Mouse (Mus musculus) forebrain, embryonic 15.5 days (tissue): Measurements from ENCODE around the gene Tcf25. TPM values are rescaled to one million over a fixed set of nuclear protein-coding genes. Genes with fewer than 3 reads are reported as not detected.
A peak's percentile ranks its signal among the peaks of the same experiment; 100 is the strongest.
"Not testable (repeated sequence)": the region's sequence is repeated elsewhere in the genome, so short reads cannot be mapped to it uniquely, and the experiment has no call there.

Experiments used
- ATAC-seq: fragments of 200-750 bp; cut with Nextera tagmentation; replicated peaks from 2 replicates; pipeline ENCODE4 v1.8.0; 2017; ENCODE audit warnings: mild to moderate bottlenecking, moderate TSS enrichment, moderate library complexity
- H3K27ac ChIP-seq: fragments of 300-500 bp; sonication (generic); replicated peaks from 2 replicates; pipeline ENCODE4 v1.5.1; 2015; ENCODE audit warnings: mild to moderate bottlenecking, inconsistent platforms
- H3K27me3 ChIP-seq: fragments of 300-500 bp; sonication (generic); 2 replicates; pipeline ENCODE4 v1.6.1; 2015; ENCODE audit warnings: inconsistent platforms
- H3K36me3 ChIP-seq: fragments of 300-500 bp; sonication (generic); 2 replicates; pipeline ENCODE4 v1.6.1; 2015; ENCODE audit warnings: mild to moderate bottlenecking, inconsistent platforms
- H3K4me1 ChIP-seq: fragments of 300-500 bp; sonication (generic); 2 replicates; pipeline ENCODE4 v1.6.1; 2015; ENCODE audit warnings: inconsistent platforms
- H3K4me2 ChIP-seq: fragments of 300-500 bp; sonication (generic); replicated peaks from 2 replicates; pipeline ENCODE4 v1.6.1; 2015; ENCODE audit warnings: mild to moderate bottlenecking, inconsistent platforms
- H3K4me3 ChIP-seq: fragments of 300-500 bp; sonication (generic); 2 replicates; pipeline ENCODE4 v1.5.1; 2015; ENCODE audit warnings: mild to moderate bottlenecking, inconsistent platforms
- H3K9ac ChIP-seq: fragments of 300-500 bp; sonication (generic); replicated peaks from 2 replicates; pipeline ENCODE4 v1.6.1; 2015; ENCODE audit warnings: mild to moderate bottlenecking, inconsistent platforms
- H3K9me3 ChIP-seq: fragments of 300-500 bp; sonication (generic); 2 replicates; pipeline ENCODE4 v1.6.1; 2016; ENCODE audit warnings: inconsistent platforms
- WGBS: fragments of 180-500 bp; shearing (Covaris S2); methylation state at CpG from one replicate; pipeline ENCODE4 v1.1.7; 2015; ENCODE audit warnings: mixed read lengths; 5-methylcytosine and 5-hydroxymethylcytosine counted together
- polyA plus RNA-seq: library from polyadenylated mRNA; unstranded; fragments of >200 nt; fragmentation: Nextera tagmentation; extraction: Ambion mirVana; gene quantifications from 2 replicates; pipeline ENCODE4 v1.2.1, GENCODE M21; 2015

Gene Tcf25
- polyA plus RNA-seq, 1 experiment from 2014 or later: 259 TPM

DNA sequence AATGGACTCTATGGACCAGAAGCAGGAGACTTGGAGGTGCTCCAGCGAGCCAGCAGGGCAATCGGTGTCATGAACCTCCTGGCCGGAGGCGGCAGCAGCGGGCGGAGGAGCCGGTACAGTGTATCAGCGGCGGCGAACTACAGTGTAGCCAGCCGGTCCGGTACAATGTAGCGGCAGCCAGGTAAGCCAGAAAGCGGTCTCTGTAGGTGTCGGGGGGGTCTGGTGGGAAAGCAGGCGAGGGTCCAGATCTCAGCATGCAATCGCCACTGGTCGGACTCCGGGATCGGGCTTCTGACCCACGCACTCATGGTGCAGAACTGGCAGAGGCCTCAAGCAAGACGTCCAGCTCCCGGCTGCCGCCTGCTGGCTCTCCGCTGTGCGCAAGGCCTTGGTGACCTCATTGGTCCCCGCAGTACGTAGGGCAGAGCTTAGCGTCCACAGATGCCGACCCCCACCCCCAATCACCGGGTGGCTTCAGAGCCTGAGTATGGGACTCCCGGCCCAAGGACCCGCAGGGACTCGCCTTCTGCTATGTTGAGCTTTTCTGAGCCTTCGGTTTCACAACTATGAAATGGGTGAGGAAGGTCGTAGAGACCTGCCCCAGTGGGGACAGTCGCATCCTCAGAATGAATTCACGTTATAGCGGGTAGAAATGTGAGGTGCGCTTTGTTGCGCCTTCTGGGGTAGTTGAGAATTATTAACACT lies 69.5 kb downstream of the Tcf25 start:
- peak; percentile 94 for ATAC-seq
- Histone ChIP-seq H3K4me2 (peak overlapping the region; percentile 63), H3K9ac (peak overlapping the region; percentile 85), H3K4me3 (peak overlapping the region; percentile 71), H3K9me3 (no peaks in the 10 kb centered on the region), H3K36me3 (no peaks in the 10 kb centered on the region), H3K27me3 (no peaks in the 10 kb centered on the region), H3K27ac (peak overlapping the region; percentile 77), H3K4me1 (peaks cover 12% of the 10 kb centered on the region)
- WGBS: under 1% methylated on average over 41 of the region's 41 CpGs

DNA sequence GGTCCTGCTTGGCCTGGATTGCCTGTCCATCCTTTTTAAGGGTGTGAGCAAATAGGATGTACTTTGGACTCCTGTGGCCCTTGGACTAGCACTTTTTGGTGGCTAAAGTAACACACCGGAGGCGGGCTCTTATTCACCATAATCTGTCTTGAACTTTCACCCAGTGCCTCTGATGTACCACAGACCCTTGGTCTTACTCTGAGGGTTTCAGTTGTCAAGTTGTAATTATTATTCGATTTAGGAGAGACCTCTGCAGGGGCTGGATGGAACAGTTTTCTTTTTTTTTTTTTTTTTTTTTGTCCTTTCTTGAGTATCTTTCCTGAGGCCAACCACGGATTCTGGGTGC lies 70.0 kb downstream of the Tcf25 start:
- peak overlapping the region; percentile 85 for H3K9ac ChIP-seq
- no peaks in the 10 kb centered on the region for H3K27me3 ChIP-seq
- H3K4me3 ChIP-seq: peak overlapping the region; percentile 71
- whole genome bisulfite sequencing: 23% methylated on average over 4 of the region's 4 CpGs
- no peaks in the 10 kb centered on the region for H3K36me3 ChIP-seq
- H3K4me2 ChIP-seq: peak overlapping the region; percentile 63
- ATAC-seq: no peak
- H3K27ac ChIP-seq: peak overlapping the region; percentile 77
- peaks cover 12% of the 10 kb centered on the region for H3K4me1 ChIP-seq
- no peaks in the 10 kb centered on the region for H3K9me3 ChIP-seq

DNA sequence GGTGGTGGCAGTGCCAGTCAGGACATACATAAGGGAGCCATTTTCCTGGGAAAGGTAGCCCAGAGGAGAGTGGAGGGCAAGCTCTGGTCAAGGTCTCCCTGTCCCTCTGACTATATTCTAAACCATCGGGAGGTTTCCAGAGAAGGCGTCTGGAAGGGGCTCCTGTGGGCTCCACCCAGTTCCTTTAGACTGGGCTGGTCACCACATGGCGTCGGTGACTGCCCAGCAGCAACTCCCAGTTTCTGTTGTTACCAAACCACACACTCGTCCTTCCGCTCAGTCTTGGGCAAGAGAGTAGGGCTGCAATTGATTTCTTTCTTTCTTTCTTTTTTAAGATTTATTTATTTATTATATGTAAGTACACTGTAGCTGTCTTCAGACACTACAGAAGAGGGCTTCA lies 70.6 kb downstream of the Tcf25 start:
- Histone ChIP-seq H3K36me3 (no peaks in the 10 kb centered on the region), H3K9ac (no peak overlapping the region), H3K4me2 (peak overlapping the region; percentile 63; the same call in 1 of the 2 replicates), H3K9me3 (no peaks in the 10 kb centered on the region), H3K4me3 (no peak overlapping the region), H3K4me1 (peaks cover 12% of the 10 kb centered on the region), H3K27ac (no peak overlapping the region), H3K27me3 (no peaks in the 10 kb centered on the region)
- no peak for ATAC-seq
- WGBS: 90% methylated on average over 6 of the region's 6 CpGs

DNA sequence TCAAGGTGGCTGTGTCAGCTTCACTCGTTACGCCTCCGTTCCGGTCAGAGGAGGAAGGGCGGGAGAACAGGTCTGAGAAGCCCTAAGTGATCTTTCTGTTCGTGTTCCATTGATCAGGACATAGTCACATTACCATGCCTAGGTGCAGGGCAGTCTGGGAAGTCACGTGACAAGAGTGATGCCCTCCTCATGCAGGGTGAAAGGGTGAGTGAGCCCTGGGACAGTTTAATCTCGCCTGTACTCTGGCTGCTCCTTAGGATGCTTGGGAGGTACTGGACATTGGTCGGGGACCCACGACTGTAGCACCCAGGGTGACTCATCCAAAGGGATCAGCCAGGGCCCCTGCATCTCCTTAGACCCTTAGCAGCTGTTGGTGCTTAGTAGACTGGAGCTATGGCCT lies 72.4 kb downstream of the Tcf25 start:
- peaks cover 5% of the 10 kb centered on the region; the same call in 1 of the 2 replicates for H3K36me3 ChIP-seq
- no peaks in the 10 kb centered on the region for H3K27me3 ChIP-seq
- no peaks in the 10 kb centered on the region for H3K9me3 ChIP-seq
- no peak overlapping the region for H3K9ac ChIP-seq
- peaks cover 12% of the 10 kb centered on the region for H3K4me1 ChIP-seq
- H3K4me3 ChIP-seq: no peak overlapping the region
- WGBS: 88% methylated on average over 10 of the region's 10 CpGs
- H3K27ac ChIP-seq: no peak overlapping the region
- no peak overlapping the region for H3K4me2 ChIP-seq
- no peak for ATAC-seq

DNA sequence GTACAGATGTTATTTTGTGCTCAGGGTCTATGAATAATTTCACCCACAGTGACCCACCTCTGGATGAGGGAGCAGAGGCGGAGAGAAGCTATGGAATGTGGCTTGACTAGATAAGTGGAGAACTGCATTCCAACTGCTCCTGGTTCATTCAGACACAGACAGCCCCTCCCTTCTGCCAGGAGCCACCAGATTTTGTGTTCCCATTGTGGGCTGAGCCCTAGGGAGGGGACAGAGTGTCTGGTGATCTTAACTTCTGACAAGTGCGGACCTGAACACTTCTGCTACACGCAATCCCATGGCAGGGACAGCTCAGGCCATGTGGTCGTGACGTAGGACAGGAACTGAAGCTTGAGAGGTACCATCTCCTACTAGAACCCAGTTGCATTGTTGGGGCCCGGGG lies 73.2 kb downstream of the Tcf25 start:
- Histone ChIP-seq H3K4me1 (peaks cover 12% of the 10 kb centered on the region), H3K27me3 (no peaks in the 10 kb centered on the region), H3K36me3 (peaks cover 5% of the 10 kb centered on the region), H3K4me3 (no peak overlapping the region), H3K4me2 (no peak overlapping the region), H3K9me3 (no peaks in the 10 kb centered on the region), H3K9ac (no peak overlapping the region), H3K27ac (no peak overlapping the region)
- no peak for ATAC-seq
- 93% methylated on average over 6 of the region's 6 CpGs for WGBS

DNA sequence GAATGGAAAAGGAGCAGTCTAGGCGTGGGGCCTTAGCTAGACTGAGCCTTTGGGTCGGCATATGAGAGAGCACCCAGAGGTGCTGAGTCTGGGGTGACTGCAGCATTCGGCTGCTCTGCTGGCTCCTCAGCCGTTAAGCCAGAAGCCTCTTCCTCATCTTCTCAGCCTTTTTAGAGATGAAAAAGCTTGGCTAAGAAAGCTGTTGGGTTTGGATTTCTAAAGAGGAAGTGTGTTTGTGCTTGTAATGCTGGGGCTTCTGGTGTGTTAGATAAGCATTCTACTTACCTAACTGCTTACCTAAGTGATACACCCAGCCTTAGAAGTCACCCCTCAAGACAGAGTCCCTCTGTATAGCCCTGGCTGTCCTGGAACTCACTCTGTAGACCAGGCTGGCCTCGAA lies 77.2 kb downstream of the Tcf25 start:
- H3K4me1 ChIP-seq: no peaks in the 10 kb centered on the region
- no peak overlapping the region for H3K9ac ChIP-seq
- no peak overlapping the region for H3K4me2 ChIP-seq
- ATAC-seq: no peak
- no peak overlapping the region for H3K27ac ChIP-seq
- peaks cover 41% of the 10 kb centered on the region for H3K36me3 ChIP-seq
- no peaks in the 10 kb centered on the region for H3K9me3 ChIP-seq
- no peak overlapping the region for H3K4me3 ChIP-seq
- 92% methylated on average over 5 of the region's 5 CpGs for WGBS
- H3K27me3 ChIP-seq: no peaks in the 10 kb centered on the region

DNA sequence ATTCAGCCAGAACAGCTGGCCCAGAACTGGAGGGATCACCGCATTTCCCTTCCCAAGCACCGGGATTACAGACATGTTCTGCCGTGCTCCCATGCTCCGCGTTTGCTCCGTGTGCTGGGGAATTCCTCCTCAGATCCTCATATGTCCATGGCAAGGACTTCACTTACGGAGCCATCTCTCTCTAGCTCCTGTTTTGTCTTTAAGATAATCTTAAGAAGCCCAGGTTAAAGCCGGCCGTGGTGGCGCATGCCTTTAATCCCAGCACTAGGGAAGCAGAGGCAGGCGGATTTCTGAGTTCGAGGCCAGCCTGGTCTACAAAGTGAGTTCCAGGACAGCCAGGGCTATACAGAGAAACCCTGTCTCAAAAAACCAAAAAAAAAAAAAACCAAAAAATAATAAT lies 78.2 kb downstream of the Tcf25 start:
- H3K4me1 ChIP-seq, H3K9me3 ChIP-seq, H3K4me3 ChIP-seq, ATAC-seq, H3K27ac ChIP-seq, H3K9ac ChIP-seq, H3K4me2 ChIP-seq, H3K27me3 ChIP-seq: not testable (repeated sequence)
- 92% methylated on average over 12 of the region's 12 CpGs for WGBS
- peaks cover 51% of the 10 kb centered on the region for H3K36me3 ChIP-seq

DNA sequence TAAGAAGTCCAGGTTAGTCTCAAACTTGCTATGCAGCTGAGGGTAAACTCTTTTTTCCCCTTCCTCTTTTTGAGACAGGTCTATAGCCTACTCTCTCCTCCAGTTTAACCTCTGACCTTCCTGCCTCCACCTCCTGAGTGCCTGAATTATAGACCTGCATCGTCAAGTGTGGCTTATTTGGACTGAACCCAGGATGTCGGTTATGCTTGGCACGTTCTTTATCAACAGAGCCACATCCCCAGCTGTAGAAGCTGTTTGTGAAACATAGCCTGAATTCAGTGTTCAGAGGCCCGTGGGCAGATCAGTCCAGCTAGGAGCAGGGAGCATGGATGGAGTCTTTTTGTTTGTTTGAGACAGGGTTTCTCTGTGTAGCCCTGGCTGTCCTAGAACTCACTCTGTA lies 78.6 kb downstream of the Tcf25 start:
- no peak overlapping the region for H3K27ac ChIP-seq
- H3K36me3 ChIP-seq: peaks cover 55% of the 10 kb centered on the region
- H3K4me1 ChIP-seq: no peaks in the 10 kb centered on the region
- H3K4me2 ChIP-seq: no peak overlapping the region
- H3K9ac ChIP-seq: no peak overlapping the region
- H3K27me3 ChIP-seq: no peaks in the 10 kb centered on the region
- WGBS: 85% methylated on average over 4 of the region's 4 CpGs
- ATAC-seq: no peak
- H3K4me3 ChIP-seq: no peak overlapping the region
- no peaks in the 10 kb centered on the region for H3K9me3 ChIP-seq

DNA sequence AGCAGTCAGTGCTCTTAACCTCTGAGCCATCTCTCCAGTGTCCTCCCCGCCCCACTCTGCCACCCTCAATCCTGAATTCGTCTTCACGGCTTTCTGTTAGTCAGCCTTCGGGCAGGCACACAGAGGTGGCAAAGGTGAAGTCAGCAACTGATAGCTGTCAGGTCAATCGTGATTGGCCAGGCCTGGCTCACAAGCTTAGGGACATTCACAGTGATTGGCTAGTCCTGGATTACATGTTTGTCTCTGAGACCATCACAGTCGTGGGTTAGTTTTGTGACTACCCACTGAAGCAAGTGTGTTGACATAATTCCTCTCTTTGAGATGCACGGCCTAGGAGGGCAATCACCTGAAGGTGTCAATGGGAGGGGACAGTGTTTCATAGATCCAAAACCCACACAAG lies 79.7 kb downstream of the Tcf25 start:
- no peak for ATAC-seq
- Histone ChIP-seq H3K36me3 (peaks cover 64% of the 10 kb centered on the region), H3K9me3 (no peaks in the 10 kb centered on the region), H3K4me1 (no peaks in the 10 kb centered on the region), H3K27me3 (no peaks in the 10 kb centered on the region), H3K9ac (no peak overlapping the region), H3K4me3 (no peak overlapping the region), H3K4me2 (no peak overlapping the region), H3K27ac (no peak overlapping the region)
- WGBS: 89% methylated on average over 7 of the region's 7 CpGs

Other genes with a start within 250 kb of the Tcf25 start
- gene Sult5a1, start 215.4 kb upstream of the Tcf25 start, polyA plus RNA-seq: 0.69 and 1.0 TPM in 2 replicates
- 0.11 TPM in 1 of 2 replicates, not detected in the other for gene Dpep1, start 187.5 kb upstream of the Tcf25 start, polyA plus RNA-seq
- 229 and 239 TPM in 2 replicates for gene Chmp1a, start 161.0 kb upstream of the Tcf25 start, polyA plus RNA-seq
- 5.0 and 5.1 TPM in 2 replicates for gene Spata33, start 160.9 kb upstream of the Tcf25 start, polyA plus RNA-seq
- gene Cdk10, start 148.9 kb upstream of the Tcf25 start, polyA plus RNA-seq: 45.9 and 49.2 TPM in 2 replicates
- 4.0 and 4.8 TPM in 2 replicates for gene Spata2l, start 137.5 kb upstream of the Tcf25 start, polyA plus RNA-seq
- 26.1 and 26.5 TPM in 2 replicates for gene Zfp276, start 119.6 kb upstream of the Tcf25 start, polyA plus RNA-seq
- gene Vps9d1, start 119.4 kb upstream of the Tcf25 start, polyA plus RNA-seq: 46.8 and 47.2 TPM in 2 replicates
- 15.2 and 15.3 TPM in 2 replicates for gene Fanca, start 55.2 kb upstream of the Tcf25 start, polyA plus RNA-seq
- 32.9 and 33.0 TPM in 2 replicates for gene Spire2, start 41.0 kb upstream of the Tcf25 start, polyA plus RNA-seq
- 0.15 and 0.23 TPM in 2 replicates for gene Mc1r, start 33.4 kb downstream of the Tcf25 start, polyA plus RNA-seq
- 1,822 and 1,823 TPM in 2 replicates for gene Tubb3, start 37.7 kb downstream of the Tcf25 start, polyA plus RNA-seq
- gene Def8, start 49.8 kb downstream of the Tcf25 start, polyA plus RNA-seq: 43.3 and 46.3 TPM in 2 replicates
- 59.5 and 62.4 TPM in 2 replicates for gene Afg3l1, start 104.2 kb downstream of the Tcf25 start, polyA plus RNA-seq
- 89.6 and 96.4 TPM in 2 replicates for gene Dbndd1, start 141.7 kb downstream of the Tcf25 start, polyA plus RNA-seq
- gene Gas8, start 145.1 kb downstream of the Tcf25 start, polyA plus RNA-seq: 43.8 and 44.0 TPM in 2 replicates